In genomic region chr16:56690715-56691114, GRCm38 (mm10) we compare ENCODE assay signal across 23 mouse cellular contexts. TPM values are rescaled to one million over a fixed set of nuclear protein-coding genes. Genes with fewer than 3 reads are reported as not detected.
DNase-seq lines count a peak whose midpoint lies in the region; ATAC-seq lines count a peak whose summit lies in the region.
"Had no signal": no experiment of that assay in that cellular context is flagged by ENCODE, and none has a peak within 500 bp of the region (broad histone marks: within the 10 kb centered on the region; RNA-seq: fewer than 3 reads in every experiment).

No protein-coding gene starts in this region.

- H3K4me1 ChIP-seq in hindbrain, embryonic 12.5 days: no peaks in the 10 kb centered on the region
- H3K4me1 ChIP-seq: embryonic facial prominence, embryonic 12.5 days; embryonic facial prominence, embryonic 15.5 days; heart, embryonic 10.5 days; heart, embryonic 13.5 days; hindbrain, embryonic 15.5 days had no signal

- H3K27ac ChIP-seq in hindbrain, embryonic 12.5 days: no peak overlapping the region
- H3K27ac ChIP-seq: embryonic facial prominence, embryonic 12.5 days; embryonic facial prominence, embryonic 15.5 days; heart, adult 2 months; heart, embryonic 10.5 days; heart, embryonic 13.5 days; hindbrain, embryonic 15.5 days had no signal

- H3K4me3 ChIP-seq in hindbrain, embryonic 12.5 days: no peak overlapping the region
- H3K4me3 ChIP-seq: embryonic facial prominence, embryonic 12.5 days; embryonic facial prominence, embryonic 15.5 days; heart, adult 2 months; heart, embryonic 10.5 days; heart, embryonic 13.5 days; hindbrain, embryonic 15.5 days had no signal

- H3K4me2 ChIP-seq in hindbrain, embryonic 12.5 days (replicated peaks): no peak overlapping the region
- H3K4me2 ChIP-seq: embryonic facial prominence, embryonic 12.5 days; embryonic facial prominence, embryonic 15.5 days; heart, embryonic 13.5 days; hindbrain, embryonic 15.5 days had no signal

- intact Hi-C loops in left cerebral cortex, postnatal 4 days (cut with DNase I): loop anchor here (10.0 kb wide), 1 partner anchor 666 kb away; the partner anchor contains the start of gene Pcnp
- intact Hi-C loops in left cerebral cortex, postnatal 10 days (cut with DNase I): no loop called here

- H3K36me3 ChIP-seq in hindbrain, embryonic 12.5 days: peaks cover 41% of the 10 kb centered on the region

- no peaks in the 10 kb centered on the region for H3K27me3 ChIP-seq in hindbrain, embryonic 12.5 days
- H3K27me3 ChIP-seq: embryonic facial prominence, embryonic 12.5 days; embryonic facial prominence, embryonic 15.5 days; heart, embryonic 13.5 days; hindbrain, embryonic 15.5 days had no signal

- DNase-seq in cerebellum, adult 9-10 months: no peak
- DNase-seq in cerebellum, postnatal 10 days: peak; percentile 34 to 51
- no peak for DNase-seq in cerebellum, adult 9-11 months
- peak; percentile 22 for DNase-seq in left cerebral cortex, postnatal 4 days
- no peak for DNase-seq in left cerebral cortex, postnatal 10 days (ENCODE audit: extremely low spot score in 1 of 2, low spot score in 2 of 2)
- peak; percentile 10 for DNase-seq in skeletal muscle tissue, adult 2 months (ENCODE audit: low read depth, low spot score)
- DNase-seq: adrenal gland, postnatal 25 days; gastrocnemius, postnatal 10 days; gastrocnemius, postnatal 36 days; heart, adult 2 months; heart, postnatal 14 days; heart, postnatal 4 days; kidney, adult 2 months had no signal

- ATAC-seq in cerebellum, adult (ENCODE audit: insufficient number of reproducible peaks, low FRiP score, low TSS enrichment): peak; percentile 52; the same call in 1 of the 2 replicates
- ATAC-seq in hindbrain, embryonic 12.5 days (ENCODE audit: low FRiP score): no peak
- ATAC-seq: CD4-positive, CD25-positive, alpha-beta regulatory T cell, adult 4 months; forebrain, embryonic 16.5 days; intestine, postnatal 0 days had no signal

- 95% methylated on average over 7 of the region's 7 CpGs for WGBS in hindbrain, embryonic 12.5 days

- H3K9me3 ChIP-seq in hindbrain, embryonic 12.5 days (replicated peaks): no peaks in the 10 kb centered on the region
- H3K9me3 ChIP-seq: embryonic facial prominence, embryonic 12.5 days; embryonic facial prominence, embryonic 15.5 days; heart, embryonic 10.5 days; heart, embryonic 13.5 days; hindbrain, embryonic 15.5 days had no signal

- no peak overlapping the region for H3K9ac ChIP-seq in hindbrain, embryonic 12.5 days
- H3K9ac ChIP-seq: embryonic facial prominence, embryonic 12.5 days; embryonic facial prominence, embryonic 15.5 days; heart, embryonic 13.5 days; hindbrain, embryonic 15.5 days had no signal

RNA-seq across cellular contexts. Expression of gene Tfg, which starts 26.5 kb away (rescaled TPM):
- total RNA-seq in left cerebral cortex, postnatal 4 days (2021): 10 to 100 TPM; 85.5 to 91.4 TPM
- 10 to 100 TPM; 80.4 to 83.3 TPM for total RNA-seq in left cerebral cortex, postnatal 10 days (2021)
- polyA plus RNA-seq in hindbrain, embryonic 12.5 days (2016; fragmentation: Nextera tagmentation; extraction: Ambion mirVana): 163 and 172 TPM in 2 replicates

Comparison
In these comparisons a context has a peak if more than half of its experiments do, and no peak if none do; other contexts are left out.
1. DNase-seq: peak in cerebellum, postnatal 10 days (2 of 2), left cerebral cortex, postnatal 4 days (single experiment) and skeletal muscle tissue, adult 2 months (single experiment); none in cerebellum, adult 9-10 months (single experiment), cerebellum, adult 9-11 months (single experiment) and left cerebral cortex, postnatal 10 days (0 of 2).